Mouse (Mus musculus) CH12.LX (cell line): ENCODE measurements around the gene Kcnj2.

Source experiments
- CHD1 ChIP-seq: IDR thresholded peaks from 2 replicates; pipeline ENCODE4 v1.6.1; 2012; ENCODE audit warnings: low read depth, low read length, improper control_type of control experiment, inconsistent platforms
- CTCF ChIP-seq, 2 experiments: IDR thresholded peaks in 1 of 2; conservative IDR thresholded peaks in 1 of 2; 2 replicates each; pipeline ENCODE4 v1.5.1; 2011 to 2012; ENCODE audit warnings: low read depth in 2 of 2, low read length in 2 of 2, improper control_type of control experiment in 1 of 2, inconsistent platforms in 1 of 2, mild to moderate bottlenecking in 1 of 2, moderate library complexity in 1 of 2
- ELF1 ChIP-seq: IDR thresholded peaks from 2 replicates; pipeline ENCODE4 v1.6.1; 2014; ENCODE audit warnings: low read depth, mild to moderate bottlenecking, inconsistent platforms, low read length, improper control_type of control experiment
- EP300 ChIP-seq: IDR thresholded peaks from 2 replicates; pipeline ENCODE4 v1.6.1; 2011; ENCODE audit warnings: low read length, improper control_type of control experiment
- JUN ChIP-seq: IDR thresholded peaks from 2 replicates; pipeline ENCODE4 v1.6.1; 2011; ENCODE audit warnings: low read depth, mild to moderate bottlenecking, low read length, improper control_type of control experiment, moderate library complexity; ENCODE audit not compliant: insufficient read depth
- POLR2A ChIP-seq: IDR thresholded peaks from 2 replicates; pipeline ENCODE4 v1.6.1; 2011; ENCODE audit warnings: low read depth, mild to moderate bottlenecking, improper control_type of control experiment, low read length
- POLR2AphosphoS2 ChIP-seq: IDR thresholded peaks from 2 replicates; pipeline ENCODE4 v1.6.1; 2011; ENCODE audit warnings: low read depth, low read length, improper control_type of control experiment
- SMC3 ChIP-seq: IDR thresholded peaks from 2 replicates; pipeline ENCODE4 v1.6.1; 2011; ENCODE audit warnings: low read depth, low read length, improper control_type of control experiment
- USF1 ChIP-seq: IDR thresholded peaks from 2 replicates; pipeline ENCODE4 v1.6.1; 2014; ENCODE audit warnings: low read depth, mild to moderate bottlenecking, inconsistent platforms, low read length, improper control_type of control experiment
- ZKSCAN1 ChIP-seq: IDR thresholded peaks from 2 replicates; pipeline ENCODE4 v1.6.1; 2012; ENCODE audit warnings: low read depth, inconsistent platforms, low read length, improper control_type of control experiment, borderline replicate concordance
- ZMIZ1 ChIP-seq: IDR thresholded peaks from 2 replicates; pipeline ENCODE4 v1.6.1; 2012; ENCODE audit warnings: low read depth, mild to moderate bottlenecking, inconsistent platforms, low read length, improper control_type of control experiment
- ZNF384 ChIP-seq: IDR thresholded peaks from 2 replicates; pipeline ENCODE4 v1.6.1; 2012; ENCODE audit warnings: low read depth, low read length, improper control_type of control experiment, inconsistent platforms

- TF ChIP-seq ZMIZ1 (no peak), USF1 (no peak), JUN (no peak), CTCF (conservative IDR thresholded peaks at IDR 0.05 in 1 of 2, IDR thresholded peaks at IDR 0.05 in 1 of 2; ENCODE audit: low read depth in 2 of 2, low read length in 2 of 2) (no peak), ZKSCAN1 (no peak), ELF1 (no peak), SMC3 (no peak), ZNF384 (no peak), POLR2A (no peak), POLR2AphosphoS2 (no peak), CHD1 (no peak), EP300 (no peak)
Observed at GRCm38 (mm10) chr11:111067787-111068186, 1.8 kb downstream of the Kcnj2 start.
